Mouse (Mus musculus) kidney, postnatal 25 days (tissue): ENCODE results near the gene Gnai2.

Experiments used
- DNase-seq, 2 experiments: peaks; one replicate each; pipeline ENCODE4 v3.0.0; 2021; ENCODE audit warnings: mixed read lengths in 2 of 2

Gene Gnai2

DNA sequence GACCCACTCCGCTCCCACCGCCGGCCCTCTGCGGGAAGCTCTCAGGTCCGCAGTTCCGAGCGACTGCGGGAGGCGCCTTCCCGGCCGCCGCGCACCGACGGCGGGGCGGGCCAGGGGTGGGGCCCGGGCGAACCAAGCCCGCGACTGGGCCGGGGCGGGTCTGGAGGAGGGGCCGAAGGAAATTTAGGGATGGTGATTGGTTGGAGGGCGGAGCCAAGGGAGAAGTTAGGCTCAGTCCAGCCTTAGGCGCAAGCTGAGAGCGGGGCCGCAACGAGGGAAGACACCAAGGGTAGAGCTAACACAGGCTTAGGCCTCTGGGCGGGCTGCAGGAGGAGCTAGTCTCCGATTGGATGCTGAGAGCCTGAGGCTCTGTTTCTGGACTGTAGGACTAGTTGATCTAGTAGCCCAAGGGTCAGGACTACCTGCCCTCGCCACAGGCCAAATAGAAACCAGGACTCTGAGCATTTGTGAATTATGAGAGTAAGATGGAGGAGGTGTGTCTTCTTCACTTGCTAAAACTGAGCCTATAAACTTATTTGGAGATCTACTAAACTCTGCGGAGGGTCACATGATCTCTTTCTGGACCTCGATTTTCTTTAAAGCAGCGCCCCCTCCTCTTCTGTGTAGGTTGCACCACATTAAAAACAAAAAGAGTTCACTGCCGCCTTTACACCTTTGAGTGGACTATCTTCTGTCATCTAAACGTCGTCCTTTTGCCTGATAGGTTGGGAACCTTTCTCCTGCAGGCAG lies at the start of gene Gnai2:
Gnai2 (minus strand) TSS at position 89 of the 750 bp plus-strand sequence.
- DNase-seq = peak; percentile 97 to 99

DNA sequence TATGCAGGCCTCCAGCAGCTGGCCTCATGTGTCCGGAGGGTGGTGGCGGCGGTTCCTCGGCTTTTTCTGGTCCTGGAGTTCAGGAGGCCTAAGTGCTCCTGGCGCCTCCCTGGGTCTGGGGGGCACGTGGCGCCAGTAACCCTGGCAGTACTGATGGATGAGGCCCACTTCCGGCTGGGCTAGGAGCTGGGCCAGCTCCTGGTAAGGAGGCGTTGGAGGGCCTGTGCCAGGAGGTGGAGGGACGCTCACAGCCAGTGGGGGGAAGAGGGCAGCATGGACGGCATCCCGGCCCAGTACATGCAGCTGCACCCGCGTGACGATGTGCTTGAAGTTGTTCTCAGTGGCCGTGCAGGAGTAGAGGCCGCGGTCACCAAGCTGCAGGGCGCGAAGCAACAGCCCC lies 47.2 kb upstream of the Gnai2 start:
- DNase-seq = peak in 1 of 2 experiments; percentile 69

- no peak for DNase-seq
Observed at GRCm38 (mm10) chr9:107679501-107679900, 44.3 kb upstream of the Gnai2 start, which contains the start of gene Gnat1. Gene Gnat1 (minus strand): TSS chr9:107679712.

DNA sequence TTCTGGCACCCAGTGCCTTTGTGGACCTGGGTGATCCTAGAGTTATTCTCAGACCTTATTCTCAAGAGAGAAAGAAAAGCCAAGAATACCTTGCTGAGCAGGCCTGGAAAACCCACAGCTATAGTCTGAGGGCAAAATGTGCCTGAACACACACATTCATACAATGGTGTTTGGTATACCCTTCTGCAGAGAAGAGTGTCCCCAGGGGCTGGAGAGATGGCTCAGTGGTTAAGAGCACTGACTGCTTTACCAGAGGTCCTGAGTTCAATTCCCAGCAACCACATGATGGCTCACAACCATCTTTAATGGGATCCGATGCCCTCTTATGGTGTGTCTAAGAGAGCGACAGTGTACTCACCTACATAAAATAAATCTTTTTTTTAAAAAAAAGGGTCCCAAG lies 43.7 kb upstream of the Gnai2 start:
- no peak for DNase-seq

DNA sequence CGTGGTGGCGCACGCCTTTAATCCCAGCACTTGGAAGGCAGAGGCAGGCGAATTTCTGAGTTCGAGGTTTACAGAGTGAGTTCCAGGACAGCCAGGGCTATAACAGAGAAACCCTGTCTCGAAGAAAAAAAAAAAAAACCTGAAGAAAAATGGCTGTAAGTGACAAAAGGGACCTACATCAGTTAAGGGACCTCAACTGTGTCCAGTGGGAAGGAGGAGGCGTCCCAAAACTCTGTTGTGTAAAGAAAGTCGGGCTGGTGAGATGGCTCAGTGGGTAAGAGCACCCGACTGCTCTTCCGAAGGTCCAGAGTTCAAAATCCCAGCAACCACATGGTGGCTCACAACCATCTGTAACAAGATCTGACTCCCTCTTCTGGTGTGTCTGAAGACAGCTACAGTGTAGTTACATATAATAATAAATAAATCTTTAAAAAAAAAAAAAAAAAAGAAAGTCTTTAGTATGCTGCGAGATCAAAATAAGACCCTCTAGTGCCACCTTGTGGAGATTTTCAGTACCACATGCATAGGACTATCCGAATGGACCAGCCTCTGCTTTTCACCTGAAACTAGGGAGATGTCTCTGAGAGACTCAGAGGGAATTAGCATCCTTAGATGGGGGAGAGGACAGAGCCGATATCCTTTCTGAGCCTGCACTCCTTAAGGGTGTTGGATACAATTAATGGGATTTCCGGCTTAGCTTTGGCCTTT lies 42.8 kb upstream of the Gnai2 start:
- peak in 1 of 2 experiments; percentile 94 for DNase-seq

GRCm38 (mm10) chr9:107677091-107677784 lies 42.1 kb upstream of the Gnai2 start:
- peak; percentile 62 to 76 for DNase-seq

DNA sequence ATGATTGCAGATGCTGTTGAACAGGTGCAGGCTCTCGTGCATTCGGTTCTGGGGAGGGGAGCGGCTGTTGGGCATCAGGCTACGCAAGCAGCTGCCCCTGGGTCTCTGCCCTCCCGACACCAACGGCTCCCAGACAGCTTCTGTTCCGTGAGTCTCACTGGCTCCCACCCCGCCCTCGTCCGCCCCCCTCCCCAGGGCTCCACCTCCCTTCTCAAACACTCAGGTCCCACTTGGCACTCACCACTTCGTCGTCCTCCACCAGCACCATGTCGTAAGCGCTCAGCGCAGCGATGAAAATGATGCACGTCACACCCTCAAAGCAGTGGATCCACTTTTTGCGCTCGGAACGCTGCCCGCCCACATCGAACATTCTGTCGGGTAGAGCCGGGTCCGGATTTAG lies 41.1 kb upstream of the Gnai2 start:
- DNase-seq = no peak

- DNase-seq = peak; percentile 73 to 82
Observed at GRCm38 (mm10) chr9:107675671-107676301, 40.6 kb upstream of the Gnai2 start.

GRCm38 (mm10) chr9:107674609-107675429 lies 39.7 kb upstream of the Gnai2 start:
- DNase-seq = peak; percentile 57 to 90

DNA sequence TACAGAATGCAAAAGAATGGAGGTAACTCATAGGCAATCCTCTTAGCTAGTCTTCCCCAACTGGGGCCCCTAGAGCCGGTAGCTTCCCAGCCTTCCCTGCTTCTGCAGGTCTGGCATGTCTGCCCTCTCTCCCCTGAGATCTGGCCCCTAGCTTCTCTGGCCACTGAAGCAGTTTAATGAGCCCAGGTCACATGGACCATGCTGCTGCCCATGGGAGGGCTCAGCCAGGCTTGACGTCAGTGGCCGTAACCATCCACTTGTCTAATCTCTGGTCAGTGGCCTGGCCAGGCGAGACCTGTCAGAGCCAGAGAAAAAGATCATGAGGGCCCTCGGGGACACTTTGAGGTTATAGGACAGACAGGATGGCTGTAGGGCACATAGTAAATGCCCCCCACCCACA lies 35.1 kb upstream of the Gnai2 start:
- DNase-seq = peak; percentile 63 to 90

DNA sequence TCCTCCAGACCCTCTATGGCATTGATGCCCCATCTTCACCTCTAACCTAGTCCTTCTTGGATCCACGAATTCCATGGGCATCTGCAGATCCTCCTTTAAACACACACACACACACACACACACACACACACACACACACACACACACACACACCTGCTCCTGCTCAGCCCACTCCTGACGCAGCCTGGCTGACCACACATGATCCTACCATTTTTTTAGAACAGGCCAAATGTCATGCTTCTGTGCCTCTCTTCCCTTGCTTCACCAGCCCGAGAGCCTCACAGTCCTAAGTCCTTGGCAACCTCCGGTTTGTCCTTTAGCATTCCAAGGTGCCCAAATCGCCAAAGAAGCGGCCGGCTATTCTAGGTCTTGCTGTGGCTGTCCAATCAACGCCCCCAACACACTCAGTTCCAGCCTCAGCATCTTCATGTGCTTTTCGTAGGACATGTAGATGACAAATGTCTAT lies 34.3 kb upstream of the Gnai2 start, which contains the start of gene Slc38a3:
Slc38a3 (minus strand) TSS at position 51 of the 466 bp plus-strand sequence.
- DNase-seq = peak; percentile 30 to 71

DNA sequence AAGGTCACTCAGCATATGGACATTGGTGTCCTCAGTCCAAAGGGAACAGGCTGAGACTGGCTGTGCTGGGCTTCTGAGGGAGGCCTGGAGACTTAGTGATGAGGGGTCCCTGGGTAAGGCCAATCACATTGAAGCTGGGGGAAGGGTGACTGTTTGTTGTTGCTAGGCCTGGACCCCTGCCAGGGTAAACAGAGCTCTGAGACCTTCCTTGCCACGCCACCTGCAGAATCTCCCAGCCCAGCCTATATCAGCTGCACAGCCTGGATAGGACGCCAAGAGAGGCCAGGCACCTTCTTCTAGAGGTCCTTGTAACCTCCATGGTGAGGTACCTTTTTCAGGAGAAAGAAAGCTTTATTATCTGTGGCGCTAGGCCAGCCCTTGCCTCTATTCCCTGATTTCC lies 33.7 kb upstream of the Gnai2 start:
- peak; percentile 26 to 53 for DNase-seq

DNA sequence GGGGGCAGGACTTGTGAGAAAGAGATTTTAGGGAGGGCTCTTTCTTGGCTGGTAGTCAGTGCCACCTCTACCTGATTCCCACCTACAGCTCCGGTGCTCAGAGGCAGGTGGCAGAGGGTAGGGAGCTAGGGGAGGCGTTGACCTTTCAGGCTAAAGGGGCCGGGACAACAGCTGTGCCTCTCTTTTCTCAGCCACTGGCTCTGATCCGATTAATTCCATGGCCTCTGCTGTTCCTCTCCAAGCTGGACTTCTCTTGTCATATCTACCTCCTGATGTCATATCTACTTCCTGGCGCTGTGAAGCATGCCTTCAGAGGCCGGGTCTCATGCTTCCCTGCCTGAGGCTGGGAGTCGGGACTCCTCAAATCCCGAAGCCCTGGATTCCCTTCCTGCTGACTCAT lies 32.8 kb upstream of the Gnai2 start:
- DNase-seq = no peak

GRCm38 (mm10) chr9:107667219-107667618 lies 32.1 kb upstream of the Gnai2 start:
- peak; percentile 67 to 90 for DNase-seq

- peak in 1 of 2 experiments; percentile 15 for DNase-seq
Observed at GRCm38 (mm10) chr9:107666751-107667205, 31.6 kb upstream of the Gnai2 start.

- DNase-seq = no peak
Observed at GRCm38 (mm10) chr9:107665308-107665707, 30.1 kb upstream of the Gnai2 start.

GRCm38 (mm10) chr9:107663525-107663924 lies 28.4 kb upstream of the Gnai2 start:
- DNase-seq = no peak

GRCm38 (mm10) chr9:107662342-107662741 lies 27.2 kb upstream of the Gnai2 start:
- no peak for DNase-seq

DNA sequence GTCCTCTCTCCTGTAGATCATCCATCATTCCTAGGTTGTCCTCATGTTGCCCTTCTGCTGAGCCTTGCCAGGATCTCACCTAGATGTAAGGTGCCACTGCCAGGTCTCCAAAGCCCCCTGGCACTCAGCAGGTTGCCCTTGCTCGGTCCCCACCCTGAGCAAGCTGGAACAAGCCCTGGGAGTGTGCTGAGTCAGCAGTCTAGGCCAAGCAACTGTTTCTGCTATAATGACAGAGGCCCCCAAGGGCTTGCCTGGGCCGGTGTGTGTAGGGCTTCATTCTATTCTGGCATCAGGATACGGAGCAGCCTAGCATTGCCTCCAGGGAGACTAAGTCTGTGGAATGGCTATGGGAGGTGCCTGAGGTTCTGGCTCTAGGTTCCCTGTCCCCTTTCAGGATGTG lies 25.6 kb upstream of the Gnai2 start:
- no peak for DNase-seq

DNA sequence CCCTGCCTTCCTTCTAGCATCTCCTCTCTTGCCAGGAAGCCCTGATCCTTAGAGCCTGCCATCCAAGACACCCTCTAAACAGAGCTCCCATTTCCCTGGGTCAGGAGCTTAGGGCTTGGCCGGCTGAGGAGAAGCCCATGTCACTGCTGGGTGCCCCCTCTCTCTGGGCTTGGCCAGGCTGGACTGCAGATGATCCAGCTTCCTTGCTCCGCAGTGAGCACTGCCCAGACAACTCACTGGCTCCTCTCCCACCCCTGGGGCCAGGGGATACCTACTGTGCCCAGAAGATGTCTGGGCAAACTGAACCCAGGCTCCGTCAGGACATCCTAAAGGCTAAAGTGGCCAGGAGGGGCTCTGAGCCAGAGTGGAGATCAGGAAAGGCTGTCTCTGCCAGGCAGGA lies 24.8 kb upstream of the Gnai2 start:
- no peak for DNase-seq

GRCm38 (mm10) chr9:107659551-107659950 lies 24.4 kb upstream of the Gnai2 start:
- no peak for DNase-seq

GRCm38 (mm10) chr9:107658096-107658495 lies 22.9 kb upstream of the Gnai2 start:
- no peak for DNase-seq
